ENCODE assay signal across 16 mouse cellular contexts in genomic region chr19:14369098-14369604, GRCm38 (mm10).
DNase-seq lines count a peak whose midpoint lies in the region; ATAC-seq and TF ChIP-seq lines count a peak whose summit lies in the region.
"Had no signal": no experiment of that assay in that cellular context is flagged by ENCODE, and none has a peak within 500 bp of the region (broad histone marks: within the 10 kb centered on the region; RNA-seq: fewer than 3 reads in every experiment).

No protein-coding gene starts in this region.

- H3K4me1 ChIP-seq in embryonic facial prominence, embryonic 14.5 days (ENCODE audit: control insufficient read depth, insufficient read depth, low read length): no peaks in the 10 kb centered on the region
- H3K4me1 ChIP-seq in hindbrain, embryonic 15.5 days (replicated peaks): peaks cover 11% of the 10 kb centered on the region; the same call in 1 of the 2 replicates
- peaks cover 8% of the 10 kb centered on the region for H3K4me1 ChIP-seq in neural tube, embryonic 15.5 days
- H3K4me1 ChIP-seq in liver, postnatal 0 days (ENCODE audit: insufficient read depth): no peaks in the 10 kb centered on the region

- H3K9me3 ChIP-seq in embryonic facial prominence, embryonic 14.5 days (ENCODE audit: control insufficient read depth, low read length): no peaks in the 10 kb centered on the region
- no peaks in the 10 kb centered on the region for H3K9me3 ChIP-seq in hindbrain, embryonic 15.5 days
- no peaks in the 10 kb centered on the region for H3K9me3 ChIP-seq in neural tube, embryonic 15.5 days (replicated peaks)
- no peaks in the 10 kb centered on the region for H3K9me3 ChIP-seq in liver, postnatal 0 days (ENCODE audit: low read length)

- peak; percentile 44; the same call in 1 of the 2 replicates for ATAC-seq in embryonic facial prominence, embryonic 14.5 days (ENCODE audit: low read depth)
- peak; percentile 63; the same call in 1 of the 2 replicates for ATAC-seq in hindbrain, embryonic 15.5 days (ENCODE audit: low FRiP score, low read depth)
- ATAC-seq in neural tube, embryonic 15.5 days (ENCODE audit: low FRiP score): 0 out of 2 replicates have a peak, but pooled peaks have one; percentile 21
- no peak for ATAC-seq in liver, postnatal 0 days
- ATAC-seq: inflammation-experienced regulatory T-cells, adult 6 months had no signal

- no peaks in the 10 kb centered on the region for H3K36me3 ChIP-seq in embryonic facial prominence, embryonic 14.5 days (ENCODE audit: control insufficient read depth, insufficient read depth, low read length)
- H3K36me3 ChIP-seq in hindbrain, embryonic 15.5 days: no peaks in the 10 kb centered on the region
- no peaks in the 10 kb centered on the region for H3K36me3 ChIP-seq in neural tube, embryonic 15.5 days
- H3K36me3 ChIP-seq in liver, postnatal 0 days (replicated peaks; ENCODE audit: insufficient read depth, low read length): no peaks in the 10 kb centered on the region

- no peak overlapping the region for H3K4me2 ChIP-seq in embryonic facial prominence, embryonic 14.5 days (ENCODE audit: low read depth, low read length)
- H3K4me2 ChIP-seq in hindbrain, embryonic 15.5 days: no peak overlapping the region
- no peak overlapping the region for H3K4me2 ChIP-seq in neural tube, embryonic 15.5 days
- H3K4me2 ChIP-seq in liver, postnatal 0 days (ENCODE audit: low read depth, low read length): no peak overlapping the region
- H3K4me2 ChIP-seq: heart, embryonic 11.5 days had no signal

- no peak overlapping the region for H3K4me3 ChIP-seq in embryonic facial prominence, embryonic 14.5 days (ENCODE audit: low read depth, low read length)
- H3K4me3 ChIP-seq in hindbrain, embryonic 15.5 days: no peak overlapping the region
- no peak overlapping the region for H3K4me3 ChIP-seq in neural tube, embryonic 15.5 days (replicated peaks)
- no peak overlapping the region for H3K4me3 ChIP-seq in liver, postnatal 0 days (ENCODE audit: low read depth, low read length)

- intact Hi-C loops in gastrocnemius, postnatal 36 days (cut with DNase I): no loop called here

- no peak overlapping the region for H3K27ac ChIP-seq in embryonic facial prominence, embryonic 14.5 days (replicated peaks; ENCODE audit: low read depth, low read length)
- H3K27ac ChIP-seq in hindbrain, embryonic 15.5 days (replicated peaks): 0 out of 2 replicates have a peak overlapping the region, but pooled peaks have one; percentile 25
- H3K27ac ChIP-seq in neural tube, embryonic 15.5 days (replicated peaks): no peak overlapping the region
- no peak overlapping the region for H3K27ac ChIP-seq in liver, postnatal 0 days (ENCODE audit: low read depth)
- H3K27ac ChIP-seq: macrophage had no signal

- H3K27me3 ChIP-seq in embryonic facial prominence, embryonic 14.5 days (replicated peaks; ENCODE audit: control insufficient read depth, insufficient read depth, low read length): no peaks in the 10 kb centered on the region; the same call in 1 of the 2 replicates
- H3K27me3 ChIP-seq in hindbrain, embryonic 15.5 days: no peaks in the 10 kb centered on the region
- no peaks in the 10 kb centered on the region for H3K27me3 ChIP-seq in neural tube, embryonic 15.5 days (replicated peaks)
- H3K27me3 ChIP-seq in liver, postnatal 0 days (ENCODE audit: insufficient read depth, low read length): no peaks in the 10 kb centered on the region

- WGBS in embryonic facial prominence, embryonic 14.5 days: 55% methylated on average over 12 of the region's 12 CpGs
- 60% methylated on average over 12 of the region's 12 CpGs for WGBS in hindbrain, embryonic 15.5 days
- WGBS in neural tube, embryonic 15.5 days: 54% methylated on average over 12 of the region's 12 CpGs
- 85% methylated on average over 12 of the region's 12 CpGs for WGBS in liver, postnatal 0 days (ENCODE audit: insufficient replicate concordance)

- no peak overlapping the region; the same call in 1 of the 2 replicates for H3K9ac ChIP-seq in embryonic facial prominence, embryonic 14.5 days (ENCODE audit: low read depth, low read length)
- no peak overlapping the region for H3K9ac ChIP-seq in hindbrain, embryonic 15.5 days
- H3K9ac ChIP-seq in neural tube, embryonic 15.5 days (replicated peaks): no peak overlapping the region
- H3K9ac ChIP-seq in liver, postnatal 0 days (replicated peaks): no peak overlapping the region

- TF ChIP-seq CTCF in liver, postnatal 0 days (IDR thresholded peaks at IDR 0.05; ENCODE audit: low read depth): no peak

- peak; percentile 7 for DNase-seq in gastrocnemius, adult 18-20 months (ENCODE audit: low spot score)
- DNase-seq in gastrocnemius, postnatal 36 days: no peak
- peak; percentile 48 for DNase-seq in embryonic facial prominence, embryonic 14.5 days (ENCODE audit: low spot score)
- DNase-seq in T-cell, adult 2 months (ENCODE audit: low spot score): no peak
- DNase-seq in liver, postnatal 0 days: no peak
- DNase-seq in frontal cortex, adult 2 months (ENCODE audit: extremely low spot score in 1 of 2, low spot score in 1 of 2): no peak
- DNase-seq: adrenal gland, adult 2 months; cerebellum, adult 2 months; liver; spleen, adult 18-20 months; thymus, adult 18-20 months had no signal

- no peak for TF ChIP-seq EP300 in liver, postnatal 0 days (IDR thresholded peaks at IDR 0.05; ENCODE audit: low read depth)

Comparison
In these comparisons a context has a peak if more than half of its experiments do, and no peak if none do; other contexts are left out.
1. DNase-seq: peak in gastrocnemius, adult 18-20 months (single experiment) and embryonic facial prominence, embryonic 14.5 days (single experiment); none in gastrocnemius, postnatal 36 days (0 of 2), T-cell, adult 2 months (single experiment), liver, postnatal 0 days (single experiment) and frontal cortex, adult 2 months (0 of 2).